Mouse (Mus musculus): ENCODE results near the gene Nuak2. TPM values are rescaled to one million over a fixed set of nuclear protein-coding genes. Genes with fewer than 3 reads are reported as not detected.

The Nuak2 gene
- polyA plus RNA-seq, 1 experiment from 2014 or later, result 0.84 TPM

- Histone ChIP-seq H3K9me3 (replicated peaks) (no peaks in the 10 kb centered on the region), H3K27me3 (ENCODE audit: low read depth, poor library complexity, severe bottlenecking) (peaks cover 65% of the 10 kb centered on the region), H3K27ac (no peak overlapping the region), H3K4me3 (no peak overlapping the region), H3K4me1 (peaks cover 28% of the 10 kb centered on the region), H3K36me3 (no peaks in the 10 kb centered on the region)
- WGBS, result 48% methylated on average over 8 of the region's 8 CpGs
- no peak for DNase-seq (ENCODE audit: low spot score)
Measured at GRCm38 (mm10) chr1:132317894-132318863, 2.3 kb downstream of the Nuak2 start.

- 83% methylated on average over 5 of the region's 5 CpGs for WGBS
- H3K4me1 ChIP-seq, result peaks cover 30% of the 10 kb centered on the region
- no peak overlapping the region for H3K4me3 ChIP-seq
Measured at GRCm38 (mm10) chr1:132319242-132319641, 3.3 kb downstream of the Nuak2 start.

GRCm38 (mm10) chr1:132321821-132322580 is 6.1 kb downstream of the Nuak2 start:
- Histone ChIP-seq H3K27ac (peak overlapping the region; percentile 21; the same call in 1 of the 2 replicates), H3K36me3 (no peaks in the 10 kb centered on the region), H3K27me3 (ENCODE audit: low read depth, poor library complexity, severe bottlenecking) (peaks cover 28% of the 10 kb centered on the region), H3K9me3 (replicated peaks) (no peaks in the 10 kb centered on the region), H3K4me3 (no peak overlapping the region), H3K4me1 (peaks cover 32% of the 10 kb centered on the region)
- 65% methylated on average over 7 of the region's 7 CpGs for WGBS
- no peak for DNase-seq (ENCODE audit: low spot score)

More at GRCm38 (mm10) chr1:132319242-132319641, 3.3 kb downstream of the Nuak2 start:
- Histone ChIP-seq H3K27me3 (ENCODE audit: low read depth, poor library complexity, severe bottlenecking) (peaks cover 55% of the 10 kb centered on the region), H3K36me3 (no peaks in the 10 kb centered on the region), H3K9me3 (replicated peaks) (no peaks in the 10 kb centered on the region), H3K27ac (no peak overlapping the region)
- DNase-seq (ENCODE audit: low spot score), result no peak

GRCm38 (mm10) chr1:132322711-132323542 is 7.0 kb downstream of the Nuak2 start:
- peak overlapping the region; percentile 21; the same call in 1 of the 2 replicates for H3K27ac ChIP-seq
- no peaks in the 10 kb centered on the region for H3K9me3 ChIP-seq (replicated peaks)
- peaks cover 19% of the 10 kb centered on the region for H3K27me3 ChIP-seq (ENCODE audit: low read depth, poor library complexity, severe bottlenecking)
- WGBS, result 43% methylated on average over 13 of the region's 13 CpGs
- no peak for DNase-seq (ENCODE audit: low spot score)
- no peak overlapping the region; the same call in 1 of the 2 replicates for H3K4me3 ChIP-seq
- no peaks in the 10 kb centered on the region for H3K36me3 ChIP-seq
- peaks cover 36% of the 10 kb centered on the region for H3K4me1 ChIP-seq

GRCm38 (mm10) chr1:132326777-132327176 is 10.9 kb downstream of the Nuak2 start:
- no peaks in the 10 kb centered on the region for H3K27me3 ChIP-seq (ENCODE audit: low read depth, poor library complexity, severe bottlenecking)
- WGBS, result 58% methylated on average over 9 of the region's 9 CpGs
- H3K36me3 ChIP-seq, result no peaks in the 10 kb centered on the region
- DNase-seq (ENCODE audit: low spot score), result no peak
- peak overlapping the region; percentile 44; the same call in 1 of the 2 replicates for H3K27ac ChIP-seq
- no peaks in the 10 kb centered on the region for H3K9me3 ChIP-seq (replicated peaks)
- H3K4me1 ChIP-seq, result peaks cover 50% of the 10 kb centered on the region
- no peak overlapping the region for H3K4me3 ChIP-seq

- Histone ChIP-seq H3K27ac (no peak overlapping the region), H3K36me3 (no peaks in the 10 kb centered on the region), H3K4me1 (peaks cover 56% of the 10 kb centered on the region), H3K27me3 (ENCODE audit: low read depth, poor library complexity, severe bottlenecking) (no peaks in the 10 kb centered on the region), H3K4me3 (no peak overlapping the region), H3K9me3 (replicated peaks) (no peaks in the 10 kb centered on the region)
- DNase-seq (ENCODE audit: low spot score), result no peak
- 93% methylated on average over 17 of the region's 17 CpGs for WGBS
Measured at GRCm38 (mm10) chr1:132327477-132327876, 11.6 kb downstream of the Nuak2 start.

GRCm38 (mm10) chr1:132328565-132328964 is 12.6 kb downstream of the Nuak2 start:
- WGBS, result 49% methylated on average over 3 of the region's 3 CpGs
- no peaks in the 10 kb centered on the region for H3K27me3 ChIP-seq (ENCODE audit: low read depth, poor library complexity, severe bottlenecking)
- no peaks in the 10 kb centered on the region for H3K36me3 ChIP-seq
- no peaks in the 10 kb centered on the region for H3K9me3 ChIP-seq (replicated peaks)
- no peak overlapping the region for H3K4me3 ChIP-seq
- no peak overlapping the region for H3K27ac ChIP-seq
- DNase-seq (ENCODE audit: low spot score), result no peak
- H3K4me1 ChIP-seq, result peaks cover 58% of the 10 kb centered on the region

- Histone ChIP-seq H3K27ac (peak overlapping the region; percentile 26; the same call in 1 of the 2 replicates), H3K36me3 (no peaks in the 10 kb centered on the region), H3K4me1 (peaks cover 69% of the 10 kb centered on the region), H3K9me3 (replicated peaks) (no peaks in the 10 kb centered on the region), H3K4me3 (no peak overlapping the region), H3K27me3 (ENCODE audit: low read depth, poor library complexity, severe bottlenecking) (no peaks in the 10 kb centered on the region)
- no peak for DNase-seq (ENCODE audit: low spot score)
- WGBS, result 85% methylated on average over 7 of the region's 7 CpGs
Measured at GRCm38 (mm10) chr1:132329656-132330055, 13.7 kb downstream of the Nuak2 start.

GRCm38 (mm10) chr1:132330397-132330796 is 14.5 kb downstream of the Nuak2 start:
- Histone ChIP-seq H3K27ac (0 out of 2 replicates have a peak overlapping the region, but pooled peaks have one; percentile 15), H3K36me3 (no peaks in the 10 kb centered on the region), H3K9me3 (replicated peaks) (no peaks in the 10 kb centered on the region), H3K4me3 (no peak overlapping the region), H3K27me3 (ENCODE audit: low read depth, poor library complexity, severe bottlenecking) (no peaks in the 10 kb centered on the region), H3K4me1 (peaks cover 76% of the 10 kb centered on the region)
- 87% methylated on average over 15 of the region's 15 CpGs for WGBS
- DNase-seq (ENCODE audit: low spot score), result no peak

- Histone ChIP-seq H3K4me3 (no peak overlapping the region), H3K9me3 (replicated peaks) (no peaks in the 10 kb centered on the region), H3K36me3 (no peaks in the 10 kb centered on the region), H3K4me1 (peaks cover 73% of the 10 kb centered on the region), H3K27ac (0 out of 2 replicates have a peak overlapping the region, but pooled peaks have one; percentile 28), H3K27me3 (ENCODE audit: low read depth, poor library complexity, severe bottlenecking) (no peaks in the 10 kb centered on the region)
- 87% methylated on average over 17 of the region's 17 CpGs for WGBS
- DNase-seq (ENCODE audit: low spot score), result no peak
Measured at GRCm38 (mm10) chr1:132331283-132331682, 15.4 kb downstream of the Nuak2 start.

GRCm38 (mm10) chr1:132333201-132333600 is 17.3 kb downstream of the Nuak2 start:
- Histone ChIP-seq H3K36me3 (no peaks in the 10 kb centered on the region), H3K4me1 (peaks cover 72% of the 10 kb centered on the region), H3K27ac (peak overlapping the region; percentile 79), H3K9me3 (replicated peaks) (no peaks in the 10 kb centered on the region), H3K27me3 (ENCODE audit: low read depth, poor library complexity, severe bottlenecking) (peaks cover 5% of the 10 kb centered on the region; the same call in 1 of the 2 replicates), H3K4me3 (peak overlapping the region; percentile 34; the same call in 1 of the 2 replicates)
- DNase-seq (ENCODE audit: low spot score), result no peak
- 4% methylated on average over 2 of the region's 2 CpGs for WGBS

GRCm38 (mm10) chr1:132333675-132334141 is 17.8 kb downstream of the Nuak2 start:
- H3K4me3 ChIP-seq, result peak overlapping the region; percentile 34; the same call in 1 of the 2 replicates
- no peaks in the 10 kb centered on the region for H3K36me3 ChIP-seq
- no peaks in the 10 kb centered on the region for H3K9me3 ChIP-seq (replicated peaks)
- H3K27ac ChIP-seq, result peak overlapping the region; percentile 79
- peak; percentile 60 for DNase-seq (ENCODE audit: low spot score)
- H3K27me3 ChIP-seq (ENCODE audit: low read depth, poor library complexity, severe bottlenecking), result peaks cover 5% of the 10 kb centered on the region; the same call in 1 of the 2 replicates
- WGBS, result 0% methylated on average over 4 of the region's 4 CpGs
- H3K4me1 ChIP-seq, result peaks cover 69% of the 10 kb centered on the region
